Comparison of ENCODE assay signal across 7 mouse cellular contexts in the genomic region with DNA sequence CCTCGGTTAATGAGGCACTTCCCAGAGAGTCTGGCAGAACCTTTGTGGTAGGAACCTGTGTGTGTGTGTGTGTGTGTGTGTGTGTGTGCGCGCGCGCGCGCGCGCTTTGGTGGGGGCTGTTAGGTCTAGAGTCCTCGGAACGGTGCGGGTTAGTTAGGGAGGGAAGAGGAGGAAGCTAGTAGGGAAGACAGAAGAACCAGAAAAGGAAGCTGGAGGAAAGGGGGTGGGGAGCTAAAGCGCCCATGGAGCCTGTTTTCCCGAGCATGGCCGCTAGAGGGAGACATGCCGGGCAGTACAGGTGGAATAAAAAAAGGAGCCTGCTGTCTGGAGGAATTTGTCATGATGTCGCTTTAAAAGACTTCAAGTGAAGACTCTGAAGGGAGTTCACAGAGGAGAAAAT. TPM values are rescaled to one million over a fixed set of nuclear protein-coding genes. Genes with fewer than 3 reads are reported as not detected.
DNase-seq lines count a peak whose midpoint lies in the region; ATAC-seq lines count a peak whose summit lies in the region.

No protein-coding gene starts in this region.

- peak; percentile 53 for ATAC-seq in forebrain, embryonic 16.5 days
- peak; percentile 66 for ATAC-seq in hindbrain, embryonic 15.5 days (ENCODE audit: low FRiP score, low read depth)
- peak; percentile 43; the same call in 1 of the 2 replicates for ATAC-seq in megakaryocyte, adult 5-6 weeks (ENCODE audit: poor library complexity, severe bottlenecking)

- under 1% methylated on average over 17 of the region's 17 CpGs for WGBS in forebrain, embryonic 16.5 days
- WGBS in hindbrain, embryonic 15.5 days, result under 1% methylated on average over 17 of the region's 17 CpGs

- H3K27me3 ChIP-seq in forebrain, embryonic 16.5 days (replicated peaks; ENCODE audit: control insufficient read depth, insufficient read depth, low read length), result peaks cover 7% of the 10 kb centered on the region
- H3K27me3 ChIP-seq in hindbrain, embryonic 15.5 days, result no peaks in the 10 kb centered on the region

- no peaks in the 10 kb centered on the region for H3K9me3 ChIP-seq in forebrain, embryonic 16.5 days (ENCODE audit: control insufficient read depth, low read length)
- no peaks in the 10 kb centered on the region for H3K9me3 ChIP-seq in hindbrain, embryonic 15.5 days

- H3K4me2 ChIP-seq in forebrain, embryonic 16.5 days (ENCODE audit: low read length), result peak overlapping the region; percentile 87
- H3K4me2 ChIP-seq in hindbrain, embryonic 15.5 days, result peak overlapping the region; percentile 76

- peak overlapping the region; percentile 31 for H3K4me3 ChIP-seq in forebrain, embryonic 16.5 days (replicated peaks; ENCODE audit: low read length)
- peak overlapping the region; percentile 47 for H3K4me3 ChIP-seq in hindbrain, embryonic 15.5 days

- H3K36me3 ChIP-seq in forebrain, embryonic 16.5 days (ENCODE audit: control insufficient read depth, insufficient read depth), result no peaks in the 10 kb centered on the region
- H3K36me3 ChIP-seq in hindbrain, embryonic 15.5 days, result no peaks in the 10 kb centered on the region

- H3K9ac ChIP-seq in forebrain, embryonic 16.5 days (replicated peaks; ENCODE audit: low read depth, low read length), result no peak overlapping the region
- no peak overlapping the region for H3K9ac ChIP-seq in hindbrain, embryonic 15.5 days

- no peak overlapping the region for H3K27ac ChIP-seq in forebrain, embryonic 16.5 days (ENCODE audit: low read length)
- peak overlapping the region; percentile 17; the same call in 1 of the 2 replicates for H3K27ac ChIP-seq in hindbrain, embryonic 15.5 days (replicated peaks)

- H3K4me1 ChIP-seq in forebrain, embryonic 16.5 days (replicated peaks; ENCODE audit: control insufficient read depth, insufficient read depth, low read length), result peaks cover 19% of the 10 kb centered on the region
- H3K4me1 ChIP-seq in hindbrain, embryonic 15.5 days (replicated peaks), result peaks cover 19% of the 10 kb centered on the region

- DNase-seq in WW6 (ENCODE audit: low read depth, low spot score), result peak; percentile 49
- DNase-seq in c-Kit-positive CD71-positive TER-119-negative erythroid progenitor cells, embryonic 14.5 days (ENCODE audit: low read depth), result peak; percentile 14
- DNase-seq in left cerebral cortex, adult 11 months (ENCODE audit: low spot score), result peak; percentile 73
- DNase-seq in right cerebral cortex, postnatal 36 days (ENCODE audit: low spot score in 2 of 2), result peak; percentile 68 to 84

RNA-seq across cellular contexts. Expression of a gene that starts 1.2 kb away (rescaled TPM):
- 4.0 and 6.5 TPM in 2 replicates for polyA plus RNA-seq in forebrain, embryonic 16.5 days (2015; fragmentation: Nextera tagmentation; extraction: Ambion mirVana)
- 13.2 and 13.8 TPM in 2 replicates for polyA plus RNA-seq in hindbrain, embryonic 15.5 days (2015; fragmentation: Nextera tagmentation; extraction: Ambion mirVana)
- total RNA-seq in megakaryocyte, adult 5-6 weeks (2015), result not detected in 2 replicates
- total RNA-seq in megakaryocyte, adult 5-6 weeks (2017), result not detected in 2 replicates

Comparison
In these comparisons a context has a peak if more than half of its experiments do, and no peak if none do; other contexts are left out.
1. DNase-seq: peak in every context shown above with its lines; median percentile 76 in right cerebral cortex, postnatal 36 days; 73 in left cerebral cortex, adult 11 months; 49 in WW6; 14 in c-Kit-positive CD71-positive TER-119-negative erythroid progenitor cells, embryonic 14.5 days.